Mouse (Mus musculus) limb, embryonic 11.5 days (tissue): ENCODE results near the gene Drap1. TPM values are rescaled to one million over a fixed set of nuclear protein-coding genes. Genes with fewer than 3 reads are reported as not detected.
"Not testable (repeated sequence)": the region's sequence is repeated elsewhere in the genome, so short reads cannot be mapped to it uniquely, and the experiment has no call there.

Experiments
- ATAC-seq: fragments of 200-750 bp; cut with Nextera tagmentation; 2 replicates; pipeline ENCODE4 v1.8.0; 2017; ENCODE audit warnings: low read depth; ENCODE audit not compliant: insufficient number of reproducible peaks, low FRiP score, low TSS enrichment
- DNase-seq: peaks from one replicate; pipeline ENCODE4 v3.0.0-alpha.2; 2015; ENCODE audit warnings: low spot score
- H3K27ac ChIP-seq: fragments of 300-500 bp; sonication (generic); replicated peaks from 2 replicates; pipeline ENCODE4 v1.5.1; 2014; ENCODE audit warnings: low read depth, mild to moderate bottlenecking, low read length
- H3K27me3 ChIP-seq: fragments of 300-500 bp; sonication (generic); 2 replicates; pipeline ENCODE4 v1.6.1; 2014; ENCODE audit warnings: mild to moderate bottlenecking, low read length, mixed read lengths; ENCODE audit not compliant: control insufficient read depth, insufficient read depth
- H3K36me3 ChIP-seq: fragments of 300-500 bp; sonication (generic); 2 replicates; pipeline ENCODE4 v1.6.1; 2014; ENCODE audit warnings: mild to moderate bottlenecking, low read length, moderate library complexity, mixed read lengths; ENCODE audit not compliant: control insufficient read depth, insufficient read depth
- H3K4me1 ChIP-seq: fragments of 300-500 bp; sonication (generic); 2 replicates; pipeline ENCODE4 v1.6.1; 2014; ENCODE audit warnings: low read length, mixed read lengths; ENCODE audit not compliant: control insufficient read depth, insufficient read depth
- H3K4me2 ChIP-seq: fragments of 300-500 bp; sonication (generic); 2 replicates; pipeline ENCODE4 v1.6.1; 2014; ENCODE audit warnings: low read depth, mild to moderate bottlenecking, moderate library complexity; ENCODE audit not compliant: severe bottlenecking
- H3K4me3 ChIP-seq: fragments of 300-500 bp; sonication (generic); 2 replicates; pipeline ENCODE4 v1.5.1; 2014; ENCODE audit warnings: low read depth, low read length
- H3K9ac ChIP-seq: fragments of 300-500 bp; sonication (generic); 2 replicates; pipeline ENCODE4 v1.6.1; 2014; ENCODE audit warnings: mild to moderate bottlenecking, low read length
- H3K9me3 ChIP-seq: fragments of 300-500 bp; sonication (generic); 2 replicates; pipeline ENCODE4 v1.6.1; 2016; ENCODE audit warnings: low read length; ENCODE audit not compliant: control insufficient read depth
- WGBS: fragments of 180-500 bp; shearing (Covaris S2); extraction: QIAGEN DNeasy Blood & Tissue Kit; methylation state at CpG from one replicate; pipeline ENCODE4 v1.1.7; 2014; 5-methylcytosine and 5-hydroxymethylcytosine counted together
- polyA plus RNA-seq: library from polyadenylated mRNA; unstranded; fragments of >200 nt; fragmentation: Nextera tagmentation; extraction: Ambion mirVana; gene quantifications from 2 replicates; pipeline ENCODE4 v1.2.1, GENCODE M21; 2014

The Drap1 gene
- polyA plus RNA-seq, 1 experiment from 2014 or later = 243 TPM

DNA sequence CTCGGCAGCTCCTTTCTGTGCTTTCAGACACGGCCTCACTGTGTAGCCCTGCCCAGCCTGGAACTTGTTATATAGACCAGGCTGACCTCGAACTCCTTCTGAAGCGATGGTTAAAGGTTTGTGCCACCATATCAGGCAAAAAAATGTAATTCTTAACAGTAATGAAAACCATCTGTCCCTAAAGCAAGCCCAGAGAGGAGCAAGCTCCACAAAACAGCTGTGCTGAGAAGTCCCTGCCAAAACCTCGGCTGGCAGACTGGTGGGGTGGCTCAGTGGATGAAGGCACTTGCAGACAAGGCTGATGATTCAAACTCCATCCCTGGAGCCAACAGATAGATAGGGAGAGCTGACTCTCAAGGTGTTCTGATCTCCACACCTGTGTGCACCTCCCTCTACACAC is 15.7 kb downstream of the Drap1 start:
- Histone ChIP-seq H3K4me1 (0 out of 2 replicates have a peak, but pooled peaks cover 5% of the 10 kb centered on the region), H3K36me3 (no peaks in the 10 kb centered on the region), H3K4me2 (no peak overlapping the region), H3K9me3 (no peaks in the 10 kb centered on the region), H3K9ac (no peak overlapping the region), H3K27me3 (no peaks in the 10 kb centered on the region), H3K27ac (no peak overlapping the region), H3K4me3 (no peak overlapping the region)
- WGBS = 57% methylated on average over 5 of the region's 5 CpGs
- DNase-seq (no peak), ATAC-seq (no peak)

DNA sequence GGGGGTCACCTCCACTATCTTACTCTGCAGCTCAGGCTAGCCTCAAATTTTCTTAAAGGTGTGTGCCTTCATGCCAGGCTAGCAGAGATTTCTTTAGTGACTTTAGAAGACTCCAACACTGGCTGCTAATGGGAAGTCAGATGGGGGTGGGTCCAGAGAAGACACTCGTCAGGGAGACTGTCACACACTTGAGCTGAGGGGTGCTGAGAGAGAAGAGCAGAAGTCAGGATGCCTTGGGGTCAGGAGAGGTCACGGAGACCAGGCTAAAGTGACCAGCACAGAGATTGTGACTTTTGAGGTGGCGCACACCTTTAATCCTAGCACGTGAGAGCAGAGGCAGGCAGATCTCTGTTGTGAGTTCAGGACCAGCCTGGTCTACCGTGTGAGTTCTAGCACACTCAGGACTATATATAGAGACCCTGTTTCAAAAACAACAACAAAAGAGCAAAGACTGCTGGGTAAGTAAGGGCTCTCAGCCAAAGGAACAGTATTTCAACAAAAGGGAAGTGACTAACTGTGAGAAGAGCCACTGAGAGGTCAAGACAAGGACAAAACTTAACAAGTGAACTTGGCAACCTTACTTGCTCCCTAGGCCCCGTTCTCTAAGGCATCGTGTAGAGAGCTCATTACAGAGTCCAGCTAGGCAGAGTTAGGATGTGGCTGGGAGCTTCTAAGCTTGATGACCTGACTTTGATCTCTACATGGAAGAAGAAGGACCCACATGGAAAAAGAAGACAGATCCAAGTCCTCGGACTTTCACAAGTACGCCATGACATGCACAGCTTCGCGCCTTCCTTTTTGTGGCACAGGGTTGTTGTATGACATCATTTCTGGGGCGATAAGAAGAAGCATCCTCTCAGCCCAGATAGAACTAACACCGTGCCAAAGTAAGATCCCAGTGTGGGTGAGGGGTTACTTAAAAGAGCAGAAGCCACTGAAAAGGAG is 16.4 kb downstream of the Drap1 start:
- Histone ChIP-seq H3K4me2 (peak overlapping the region; percentile 73), H3K9me3 (no peaks in the 10 kb centered on the region), H3K9ac (no peak overlapping the region), H3K4me1 (0 out of 2 replicates have a peak, but pooled peaks cover 5% of the 10 kb centered on the region), H3K27me3 (no peaks in the 10 kb centered on the region), H3K4me3 (no peak overlapping the region; the same call in 1 of the 2 replicates), H3K27ac (no peak overlapping the region), H3K36me3 (no peaks in the 10 kb centered on the region)
- DNase-seq = no peak
- WGBS = 94% methylated on average over 13 of the region's 13 CpGs
- ATAC-seq = no peak

DNA sequence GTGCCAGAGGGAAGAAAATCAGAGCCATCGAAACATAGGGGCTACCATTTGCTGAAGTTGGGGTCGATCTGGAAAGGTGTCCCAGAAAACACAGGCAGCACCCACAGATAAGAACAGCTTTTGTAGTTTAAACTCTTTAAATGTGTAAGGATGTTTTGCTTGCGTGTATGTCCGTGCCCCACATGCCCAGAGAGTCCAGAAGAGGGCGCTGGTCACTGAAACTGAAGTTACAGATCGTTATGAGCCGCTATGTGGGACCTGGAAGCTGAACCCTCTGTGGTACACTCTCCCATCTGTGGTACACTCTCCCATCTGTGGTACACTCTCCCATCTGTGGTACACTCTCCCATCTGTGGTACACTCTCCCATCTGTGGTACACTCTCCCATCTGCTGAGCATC is 17.6 kb downstream of the Drap1 start:
- Histone ChIP-seq H3K27me3 (no peaks in the 10 kb centered on the region), H3K9me3 (no peaks in the 10 kb centered on the region), H3K9ac (peak overlapping the region; percentile 73), H3K27ac (peak overlapping the region; percentile 86), H3K4me1 (0 out of 2 replicates have a peak, but pooled peaks cover 5% of the 10 kb centered on the region), H3K4me3 (peak overlapping the region; percentile 47), H3K36me3 (no peaks in the 10 kb centered on the region), H3K4me2 (peak overlapping the region; percentile 73)
- WGBS = 17% methylated on average over 7 of the region's 7 CpGs
- DNase-seq (peak; percentile 77), ATAC-seq (no peak)

DNA sequence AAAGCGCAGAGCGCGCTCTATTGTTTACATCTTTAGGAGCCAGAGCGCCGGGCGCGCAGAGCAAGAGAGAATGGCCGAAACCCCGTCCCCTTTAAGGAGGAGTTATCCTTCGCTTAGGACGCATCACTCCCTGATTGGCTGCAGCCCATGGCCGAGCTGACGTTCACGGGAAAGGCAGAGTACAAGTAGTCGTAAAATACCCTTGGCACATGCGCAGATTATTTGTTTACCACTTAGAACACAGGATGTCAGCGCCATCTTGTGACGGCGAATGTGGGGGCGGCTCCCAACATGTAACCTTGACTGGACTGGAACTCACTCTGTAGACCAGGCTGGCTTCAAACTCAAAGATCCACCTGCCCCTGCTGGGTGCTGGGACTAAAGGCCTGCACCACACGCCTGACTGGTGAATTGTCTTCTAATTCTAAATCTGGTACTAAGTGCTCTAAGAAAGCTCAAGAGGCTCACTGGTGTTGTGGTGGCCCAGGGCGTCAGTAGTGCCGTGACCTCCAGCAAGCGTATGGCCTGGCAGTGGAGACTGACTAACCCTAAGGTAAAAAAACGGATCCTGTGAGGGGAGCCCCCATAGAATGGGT is 18.1 kb downstream of the Drap1 start:
- Histone ChIP-seq H3K4me2 (peak overlapping the region; percentile 73), H3K27ac (peak overlapping the region; percentile 86), H3K4me3 (peak overlapping the region; percentile 47), H3K9ac (peak overlapping the region; percentile 73)
- H3K9me3 ChIP-seq, H3K4me1 ChIP-seq, H3K36me3 ChIP-seq, H3K27me3 ChIP-seq: not testable (repeated sequence)
- 13% methylated on average over 23 of the region's 25 CpGs for WGBS
- DNase-seq (peak; percentile 71), ATAC-seq (0 out of 2 replicates have a peak, but pooled peaks have one; percentile 33)

DNA sequence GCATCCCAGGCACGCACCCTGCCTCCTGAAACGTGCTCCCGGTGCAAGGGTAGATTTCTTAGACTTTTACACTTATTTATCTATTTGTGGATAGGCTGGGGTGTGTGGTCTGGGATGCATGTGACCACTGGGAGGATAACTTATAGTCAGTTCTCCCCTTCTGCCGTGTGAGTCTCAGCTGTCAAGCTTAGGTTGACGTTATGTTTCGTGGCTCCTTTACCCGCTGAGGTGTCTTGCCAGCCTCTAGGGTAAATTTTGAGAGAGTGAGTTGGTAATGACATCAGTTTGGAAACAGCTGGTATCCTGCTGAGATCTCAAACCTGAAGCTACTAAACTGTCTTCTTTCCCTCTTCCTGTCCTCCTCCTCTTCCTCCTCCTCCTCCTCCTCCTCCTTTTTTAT is 18.9 kb downstream of the Drap1 start:
- Histone ChIP-seq H3K27me3 (no peaks in the 10 kb centered on the region), H3K9ac (peak overlapping the region; percentile 55), H3K4me2 (peak overlapping the region; percentile 57), H3K27ac (peak overlapping the region; percentile 33; the same call in 1 of the 2 replicates), H3K4me1 (0 out of 2 replicates have a peak, but pooled peaks cover 5% of the 10 kb centered on the region), H3K9me3 (no peaks in the 10 kb centered on the region), H3K4me3 (peak overlapping the region; percentile 30), H3K36me3 (no peaks in the 10 kb centered on the region)
- DNase-seq (no peak), ATAC-seq (no peak)
- WGBS = 27% methylated on average over 7 of the region's 7 CpGs

DNA sequence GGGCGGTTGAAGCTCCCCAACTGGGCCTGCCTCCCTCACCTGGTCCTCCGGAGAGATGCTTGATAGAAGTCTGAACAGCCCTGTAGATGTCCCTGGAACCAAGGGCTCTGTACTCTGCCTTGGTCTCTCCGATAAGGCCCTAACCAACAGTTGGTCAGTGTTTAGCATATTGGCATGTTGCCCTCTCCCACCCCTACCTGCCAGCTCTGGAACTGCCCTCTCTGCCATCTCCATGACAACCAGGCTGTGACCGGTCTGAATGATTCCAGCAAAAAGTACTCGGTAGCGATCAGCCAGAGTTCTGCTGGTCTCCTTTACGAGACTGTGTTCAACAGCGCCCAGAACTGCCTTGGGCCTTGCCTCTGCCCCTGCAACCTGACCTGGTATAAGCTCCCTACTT is 22.5 kb downstream of the Drap1 start, which contains the start of gene Tsga10ip:
Gene Tsga10ip (minus strand): TSS at position 234 of the 400 bp plus-strand sequence.
- Histone ChIP-seq H3K4me2 (no peak within 1 kb of the TSS), H3K4me3 (no peak within 1 kb of the TSS), H3K9ac (no peak within 1 kb of the TSS), H3K36me3 (no peaks in the 10 kb centered on the region), H3K27me3 (no peaks in the 10 kb centered on the region), H3K27ac (no peak within 1 kb of the TSS), H3K4me1 (0 out of 2 replicates have a peak, but pooled peaks cover 2% of the 10 kb centered on the region), H3K9me3 (no peaks in the 10 kb centered on the region)
- 78% methylated on average over 8 of the region's 8 CpGs for WGBS
- ATAC-seq = no peak
- DNase-seq = no peak

DNA sequence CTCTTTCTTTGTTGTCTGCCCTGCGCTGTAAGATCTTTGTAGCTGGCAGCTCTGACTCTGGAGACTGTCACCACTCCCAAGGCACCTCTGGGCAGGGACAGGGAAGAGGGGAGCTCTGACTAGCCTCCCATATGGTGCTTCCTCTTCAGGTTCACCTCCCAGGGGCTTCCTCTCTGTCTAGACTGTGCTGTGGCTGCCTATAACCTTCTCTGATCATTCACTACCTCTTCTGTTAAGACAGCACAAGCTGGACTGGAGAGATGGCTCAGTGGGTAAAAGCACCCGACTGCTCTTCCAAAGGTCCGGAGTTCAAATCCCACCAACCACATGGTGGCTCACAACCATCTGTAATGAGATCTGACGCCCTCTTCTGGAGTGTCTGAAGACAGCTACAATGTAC is 23.7 kb downstream of the Drap1 start:
- not testable (repeated sequence) for ATAC-seq, DNase-seq, H3K36me3 ChIP-seq, H3K9ac ChIP-seq, H3K4me1 ChIP-seq, H3K9me3 ChIP-seq, H3K4me3 ChIP-seq, H3K27ac ChIP-seq, H3K27me3 ChIP-seq, H3K4me2 ChIP-seq
- WGBS = 74% methylated on average over 4 of the region's 4 CpGs

DNA sequence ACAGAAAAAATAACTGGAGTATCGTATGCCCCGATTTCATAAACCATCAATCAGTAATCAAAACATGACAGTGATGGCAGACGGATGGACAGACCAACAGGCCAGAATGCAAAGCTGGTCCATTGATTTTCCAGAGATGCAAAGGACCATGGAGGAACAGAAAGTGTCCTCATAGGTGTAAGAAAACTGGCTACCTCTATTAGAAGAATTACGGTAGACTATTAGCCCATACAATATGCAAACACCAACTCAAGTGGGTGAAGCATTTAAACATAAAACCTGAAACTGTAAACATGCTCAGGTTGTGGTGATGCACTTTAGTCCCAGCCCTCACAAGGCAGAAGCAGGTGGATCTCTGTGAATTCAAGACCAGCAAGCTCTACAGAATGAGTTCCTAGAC is 29.4 kb downstream of the Drap1 start:
- no peaks in the 10 kb centered on the region for H3K4me1 ChIP-seq
- no peak overlapping the region for H3K4me3 ChIP-seq
- no peak for DNase-seq
- no peak overlapping the region for H3K9ac ChIP-seq
- H3K27me3 ChIP-seq = no peaks in the 10 kb centered on the region
- WGBS = 65% methylated on average over 4 of the region's 4 CpGs
- H3K9me3 ChIP-seq = no peaks in the 10 kb centered on the region
- no peak overlapping the region for H3K4me2 ChIP-seq
- H3K36me3 ChIP-seq = no peaks in the 10 kb centered on the region
- no peak for ATAC-seq
- H3K27ac ChIP-seq = no peak overlapping the region
